Mouse (Mus musculus) heart, postnatal 25 days (tissue): ENCODE measurements around the gene Copz2. TPM values are rescaled to one million over a fixed set of nuclear protein-coding genes. Genes with fewer than 3 reads are reported as not detected.
A peak's percentile ranks its signal among the peaks of the same experiment; 100 is the strongest.

Experiments used
- DNase-seq: peaks from one replicate; pipeline ENCODE4 v3.0.0; 2022; ENCODE audit warnings: low spot score
- intact Hi-C: fragments of 180-260 bp; cut with DNase I; formaldehyde crosslinking; loops from one replicate; pipeline ENCODE4 v1.15.1; 2025
- microRNA-seq: library from miRNA; unstranded; fragments of <30 nt; microRNA quantifications from one replicate; pipeline ENCODE4 v1.2.0, GENCODE M21; 2022
- total RNA-seq, 2 experiments: library from RNA; stranded (reverse); gene quantifications; 2 replicates each; pipeline ENCODE4 v1.2.3; 2021

The Copz2 gene
- total RNA-seq, 2 experiments from 2014 or later, result 33.4 to 37.5 TPM

- intact Hi-C loops, result loop anchor here (2.0 kb wide), 1 partner anchor 19 kb away; no protein-coding TSS in a partner anchor
- no peak for DNase-seq
Observed at GRCm38 (mm10) chr11:96891784-96892527, 42.3 kb downstream of the Copz2 start.

GRCm38 (mm10) chr11:96893203-96893842 is 43.7 kb downstream of the Copz2 start:
- DNase-seq, result no peak
- intact Hi-C loops, result loop anchor here (2.0 kb wide), 1 partner anchor 21 kb away; no protein-coding TSS in a partner anchor

- no peak for DNase-seq
- intact Hi-C loops, result no loop called here
Observed at GRCm38 (mm10) chr11:96895886-96896285, 46.2 kb downstream of the Copz2 start.

GRCm38 (mm10) chr11:96899449-96900306 is 50.0 kb downstream of the Copz2 start:
- intact Hi-C loops, result no loop called here
- no peak for DNase-seq

- DNase-seq, result no peak
- intact Hi-C loops, result no loop called here
Observed at GRCm38 (mm10) chr11:96901332-96901731, 51.7 kb downstream of the Copz2 start.

GRCm38 (mm10) chr11:96902639-96903635 is 53.3 kb downstream of the Copz2 start:
- no peak for DNase-seq
- intact Hi-C loops, result no loop called here

GRCm38 (mm10) chr11:96906431-96907161 is 56.9 kb downstream of the Copz2 start:
- intact Hi-C loops, result no loop called here

GRCm38 (mm10) chr11:96908594-96908993 is 58.9 kb downstream of the Copz2 start:
- intact Hi-C loops, result no loop called here
- DNase-seq, result no peak

More at GRCm38 (mm10) chr11:96906431-96907161, 56.9 kb downstream of the Copz2 start:
- no peak for DNase-seq

GRCm38 (mm10) chr11:96910003-96910402 is 60.3 kb downstream of the Copz2 start:
- intact Hi-C loops, result loop anchor here (1.0 to 5.0 kb wide), 2 partner anchors 43 to 148 kb away; no protein-coding TSS in a partner anchor
- DNase-seq, result peak; percentile 36

Small RNAs within 50 kb of the gene (microRNA-seq; reads per million reads assigned to microRNA genes)
- gene Mir152, result 295 reads per million, percentile 69 among the genes with 10 or more reads in this experiment

Other genes starting within 250 kb of the Copz2 start
- gene Snx11, start 72.3 kb upstream of the Copz2 start, total RNA-seq, result 10 to 100 TPM; 12.1 to 13.4 TPM
- gene Cbx1, start 60.7 kb upstream of the Copz2 start, total RNA-seq, result 10 to 100 TPM; 36.6 to 39.0 TPM
- gene Nfe2l1, start 19.9 kb upstream of the Copz2 start, total RNA-seq, result 100 to 1,000 TPM; 346 to 370 TPM
- gene Cdk5rap3, start 66.6 kb downstream of the Copz2 start, total RNA-seq, result 10 to 100 TPM; 21.6 to 23.2 TPM
- 1 to 10 TPM; 1.7 to 2.3 TPM for gene Prr15l, start 78.2 kb downstream of the Copz2 start, total RNA-seq
- 10 to 100 TPM; 11.3 to 12.9 TPM for gene Pnpo, start 94.1 kb downstream of the Copz2 start, total RNA-seq
- 10 to 100 TPM in 1 of 2 experiments, 1 to 10 TPM in 1; 9.8 to 11.6 TPM for gene Sp2, start 133.1 kb downstream of the Copz2 start, total RNA-seq
- gene Sp6, start 163.5 kb downstream of the Copz2 start, total RNA-seq, result under 1 TPM; 0.11 to 0.29 TPM
- 10 to 100 TPM; 11.9 to 13.2 TPM for gene Scrn2, start 180.1 kb downstream of the Copz2 start, total RNA-seq
- under 1 TPM in 1 of 2 experiments, not detected in 1; 0.50 TPM for gene Lrrc46, start 191.5 kb downstream of the Copz2 start, total RNA-seq
- gene Mrpl10, start 191.7 kb downstream of the Copz2 start, total RNA-seq, result 10 to 100 TPM; 81.0 to 85.2 TPM
- gene Osbpl7, start 200.8 kb downstream of the Copz2 start, total RNA-seq, result 1 to 10 TPM; 5.1 to 5.5 TPM